Mouse (Mus musculus): ENCODE data around the gene Hist1h2br.
"Not testable (repeated sequence)": the region's sequence is repeated elsewhere in the genome, so short reads cannot be mapped to it uniquely, and the experiment has no call there.

Gene Hist1h2br

DNA sequence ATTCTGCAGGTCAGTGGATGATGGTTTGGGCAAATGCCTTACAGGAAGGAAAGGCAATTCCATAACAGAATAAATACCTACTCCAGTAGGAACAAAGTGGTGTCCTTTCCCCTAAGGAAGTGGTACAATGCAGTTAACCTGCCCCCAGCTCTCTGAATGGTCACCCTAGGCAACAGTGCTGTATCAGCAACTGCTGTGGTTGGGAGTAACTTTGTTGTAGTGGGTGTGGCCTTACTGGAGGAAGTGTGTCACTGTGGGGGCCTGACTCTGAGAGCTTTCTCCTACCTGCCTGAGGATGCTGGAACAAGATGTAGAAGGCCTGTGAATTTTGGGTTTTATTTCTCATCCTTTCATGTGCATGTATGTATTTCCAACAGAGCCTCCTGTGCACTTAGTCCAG is 12.8 kb downstream of the Hist1h2br start:
- not testable (repeated sequence) for DNase-seq (ENCODE audit: low read depth, low spot score)

DNA sequence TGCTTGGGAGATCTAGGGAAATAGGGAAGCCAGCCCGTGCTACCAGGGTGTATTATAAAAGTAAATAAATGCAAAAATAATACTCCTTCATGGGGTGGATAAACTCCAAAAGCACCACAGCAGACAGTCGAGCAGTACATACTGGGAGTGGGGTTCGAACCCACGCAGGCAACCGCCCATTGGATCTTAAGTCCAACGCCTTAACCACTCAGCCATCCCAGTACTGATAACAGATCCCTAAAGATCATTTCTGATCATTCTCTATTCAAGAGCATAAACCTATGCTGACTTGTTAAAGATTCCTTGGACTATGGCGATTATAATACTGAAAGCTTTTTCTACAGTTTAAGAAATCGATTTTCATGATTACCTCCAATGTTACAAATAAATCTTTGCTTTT is 14.3 kb downstream of the Hist1h2br start:
- DNase-seq (ENCODE audit: low read depth, low spot score) = peak; percentile 43

DNA sequence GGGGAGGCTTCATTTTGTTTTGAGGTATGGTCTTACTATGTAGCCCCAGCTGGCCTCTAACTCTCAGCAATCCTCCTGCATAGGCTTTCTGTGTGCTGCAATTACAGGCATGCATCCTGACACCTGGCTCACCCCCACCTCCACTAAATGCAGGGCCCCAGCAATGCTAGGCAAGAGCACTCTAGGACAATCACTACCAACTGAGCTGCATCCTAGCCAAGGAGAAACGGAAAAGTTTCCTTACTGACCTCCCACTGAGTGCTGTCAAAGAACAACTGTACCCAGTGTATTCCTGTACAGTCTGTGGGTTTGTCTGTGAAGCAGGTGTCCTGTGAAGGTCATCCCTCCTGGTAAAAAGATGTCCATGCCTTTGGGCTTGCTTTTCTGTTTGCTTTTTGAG is 17.2 kb downstream of the Hist1h2br start:
- DNase-seq (ENCODE audit: low read depth, low spot score) = not testable (repeated sequence)

DNA sequence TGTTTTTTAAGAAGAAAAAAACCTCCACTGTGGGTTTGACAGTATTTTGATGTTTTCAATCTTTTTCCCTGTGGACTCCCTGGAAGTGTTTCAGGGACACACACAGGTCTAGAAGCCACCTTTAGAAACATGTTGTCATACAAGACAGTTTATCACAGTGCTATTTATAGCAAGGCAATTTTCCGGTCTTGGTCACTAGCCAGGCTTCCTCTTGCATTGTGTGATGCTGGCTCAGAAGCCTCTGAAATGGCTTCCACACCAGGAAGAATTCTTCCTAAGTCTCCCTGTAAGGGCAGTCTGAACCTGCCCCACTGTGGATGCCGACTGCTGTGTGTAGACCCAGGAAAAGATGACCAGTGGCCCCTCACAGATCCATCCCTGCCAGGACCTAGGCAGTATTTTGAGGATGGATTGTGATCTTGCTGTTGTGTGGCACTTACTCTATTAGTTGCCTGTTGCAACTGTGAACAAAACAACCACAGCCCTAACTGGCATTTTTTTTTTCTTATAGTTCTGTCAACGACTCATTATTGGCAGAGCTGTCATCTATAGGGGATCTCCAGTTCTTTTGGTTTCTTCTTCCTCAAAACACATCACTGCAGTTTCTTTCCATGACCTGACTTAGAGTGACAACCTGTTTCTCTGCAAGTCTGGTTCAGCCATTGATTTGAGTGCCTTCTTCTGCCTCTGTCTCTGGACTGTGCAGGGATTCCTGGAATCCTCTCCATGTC is 18.8 kb downstream of the Hist1h2br start:
- DNase-seq (ENCODE audit: low read depth, low spot score) = no peak

DNA sequence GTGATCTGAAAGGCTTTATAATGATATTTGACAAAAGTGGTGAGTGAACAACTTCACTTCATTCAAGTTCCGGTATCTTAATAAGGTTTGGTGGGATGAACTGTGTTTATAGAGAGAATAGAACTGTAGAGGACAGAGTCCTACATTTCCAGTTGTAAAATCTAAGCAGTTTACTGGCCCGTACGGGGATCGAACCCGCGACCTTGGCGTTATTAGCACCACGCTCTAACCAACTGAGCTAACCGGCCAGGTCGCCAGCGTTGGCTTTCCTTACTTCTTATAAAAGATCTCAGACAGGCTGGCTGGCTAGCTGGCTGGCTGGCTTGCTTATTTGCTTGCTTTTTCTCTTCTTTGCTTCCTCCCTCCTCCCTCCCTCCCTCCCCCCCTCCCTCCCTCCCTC is 21.6 kb downstream of the Hist1h2br start:
- DNase-seq (ENCODE audit: low read depth, low spot score) = peak; percentile 82

DNA sequence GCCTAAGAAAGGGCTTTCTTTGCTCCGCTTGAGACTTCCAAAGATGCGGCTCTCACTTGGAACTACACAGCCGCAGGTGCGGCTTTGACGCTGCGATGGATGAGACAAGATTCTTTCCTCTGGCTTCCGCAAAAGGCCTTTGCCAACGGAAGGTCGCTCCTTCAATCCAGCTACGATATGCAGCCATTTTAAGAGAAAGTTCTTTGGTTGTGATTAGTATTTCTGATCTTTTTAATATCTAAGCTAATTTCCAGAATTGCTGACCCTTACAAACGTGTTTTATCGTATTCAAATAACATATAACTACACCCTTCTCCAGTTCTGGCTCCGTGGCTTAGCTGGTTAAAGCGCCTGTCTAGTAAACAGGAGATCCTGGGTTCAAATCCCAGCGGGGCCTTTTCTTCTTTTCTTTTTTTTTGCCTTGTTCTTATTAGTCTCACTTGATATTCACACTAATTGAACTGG is 22.2 kb downstream of the Hist1h2br start:
- peak; percentile 78 for DNase-seq (ENCODE audit: low read depth, low spot score)

DNA sequence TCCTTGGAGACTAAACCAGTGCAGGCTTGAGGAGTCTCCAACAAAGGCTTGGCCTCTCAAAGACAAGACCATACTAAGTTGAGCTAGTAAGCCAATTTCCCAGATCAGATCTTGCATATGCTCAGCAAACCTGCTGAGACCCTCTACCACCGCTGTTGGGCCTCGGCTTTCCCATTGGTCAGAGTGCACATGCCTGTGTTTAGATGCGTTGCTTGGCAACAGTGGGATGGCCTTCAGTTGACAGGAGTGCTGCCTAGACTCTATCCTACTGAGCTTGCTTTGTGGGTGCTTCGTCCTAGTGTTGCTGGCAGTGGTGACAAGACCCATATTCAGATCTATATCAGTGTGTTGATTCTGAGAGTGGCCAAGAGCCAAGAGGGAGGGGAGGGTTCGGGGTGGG is 28.1 kb downstream of the Hist1h2br start:
- DNase-seq (ENCODE audit: low read depth, low spot score) = peak; percentile 23

DNA sequence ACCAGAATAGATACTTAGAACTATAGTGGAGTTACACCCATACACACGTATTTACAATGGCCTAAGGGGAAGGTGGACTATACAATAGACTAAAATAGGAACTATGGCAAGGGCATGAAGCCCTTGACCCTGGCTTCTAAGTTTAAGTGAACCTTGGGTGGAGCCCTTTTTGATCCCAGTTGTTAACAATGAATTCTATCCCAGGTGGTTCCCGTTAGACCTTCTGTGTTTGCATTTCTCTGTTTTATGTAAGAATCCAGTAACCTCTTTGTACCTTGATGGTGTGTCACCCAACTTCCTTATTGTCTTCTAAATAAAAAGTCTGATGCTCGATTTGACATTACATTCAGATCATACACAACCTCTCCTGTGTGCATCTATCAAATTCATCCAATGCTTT is 32.0 kb downstream of the Hist1h2br start:
- DNase-seq (ENCODE audit: low read depth, low spot score) = not testable (repeated sequence)

DNA sequence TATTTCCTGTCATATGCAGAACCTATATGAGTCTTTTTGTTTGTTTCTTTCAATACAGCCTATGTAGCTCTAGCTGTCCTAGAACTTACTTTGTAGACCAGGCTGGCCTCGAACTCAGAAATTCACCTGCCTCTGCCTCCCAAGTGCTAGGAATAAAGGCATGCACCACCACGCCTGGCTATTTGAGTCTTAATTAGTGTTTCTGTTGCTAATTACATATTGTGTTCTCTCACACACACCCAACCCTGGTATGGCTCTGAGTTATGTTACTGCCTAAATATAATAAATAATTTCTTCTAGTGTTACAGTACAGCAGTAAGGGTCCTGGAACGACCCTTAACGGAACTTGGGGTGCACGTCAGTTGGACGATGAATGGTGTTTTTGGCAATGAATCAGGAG is 47.2 kb downstream of the Hist1h2br start:
- no peak for DNase-seq (ENCODE audit: low read depth, low spot score)

DNA sequence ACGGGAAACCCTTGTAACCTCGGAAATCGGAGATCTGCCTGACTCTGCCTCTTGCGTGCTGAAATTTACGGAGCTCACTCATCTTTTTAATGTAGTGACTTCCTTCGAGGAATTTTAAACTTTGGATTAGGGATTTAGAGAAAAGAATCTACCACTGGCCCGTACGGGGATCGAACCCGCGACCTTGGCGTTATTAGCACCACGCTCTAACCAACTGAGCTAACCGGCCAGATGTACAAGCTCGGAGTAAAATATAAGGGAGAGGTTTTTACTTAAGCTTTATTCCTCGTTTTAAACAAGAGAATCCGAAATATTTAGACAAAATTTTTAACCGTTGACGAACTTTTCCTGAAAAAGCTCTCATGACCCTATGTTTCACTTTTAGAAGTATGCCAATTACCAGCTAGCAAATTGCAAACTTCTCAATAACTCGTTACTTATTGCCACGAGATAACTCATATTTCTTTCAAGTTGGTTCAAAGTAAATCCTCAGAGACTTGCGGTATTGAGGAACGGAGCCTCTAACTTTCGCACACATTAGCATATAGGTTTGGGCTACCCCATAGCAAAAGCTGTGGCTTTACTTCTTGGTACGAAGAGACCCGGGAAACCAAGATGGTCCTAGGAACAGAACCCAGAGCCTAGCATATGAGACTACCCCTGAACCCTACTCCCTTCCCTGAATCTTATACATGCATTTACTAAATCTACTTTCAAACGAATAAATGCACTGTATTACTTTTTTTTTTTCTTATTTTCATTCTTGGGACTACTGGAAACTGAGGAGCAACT is 48.5 kb downstream of the Hist1h2br start:
- DNase-seq (ENCODE audit: low read depth, low spot score) = peak; percentile 68

DNA sequence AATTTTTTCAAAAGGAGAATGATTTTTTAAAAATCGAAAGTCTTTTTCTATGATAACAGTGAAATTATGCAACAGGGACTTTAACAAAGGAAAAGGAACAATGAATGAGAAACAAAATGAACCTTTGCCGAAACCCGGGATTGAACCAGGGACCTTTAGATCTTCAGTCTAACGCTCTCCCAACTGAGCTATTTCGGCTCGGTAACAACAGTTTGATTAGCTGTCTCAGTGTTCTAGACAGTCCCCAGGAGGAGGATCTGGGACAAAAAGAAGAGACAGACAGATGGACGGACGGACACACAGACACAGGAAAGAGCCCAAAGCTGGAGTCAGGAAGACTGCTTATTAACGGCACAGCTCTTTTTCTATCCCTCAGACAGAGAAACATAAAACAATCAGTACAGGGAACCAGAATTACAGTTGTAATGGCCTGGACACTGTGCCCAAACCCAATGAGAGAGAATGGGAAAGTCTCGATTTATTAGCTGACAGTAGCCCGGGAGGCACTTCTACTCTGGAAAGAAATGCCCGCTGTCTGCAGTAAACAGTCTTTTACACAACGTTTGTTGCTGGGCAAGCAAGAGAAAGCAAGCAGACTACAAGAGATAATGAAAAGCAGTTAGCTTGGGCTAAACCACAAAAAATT is 49.3 kb downstream of the Hist1h2br start:
- peak; percentile 77 for DNase-seq (ENCODE audit: low read depth, low spot score)

DNA sequence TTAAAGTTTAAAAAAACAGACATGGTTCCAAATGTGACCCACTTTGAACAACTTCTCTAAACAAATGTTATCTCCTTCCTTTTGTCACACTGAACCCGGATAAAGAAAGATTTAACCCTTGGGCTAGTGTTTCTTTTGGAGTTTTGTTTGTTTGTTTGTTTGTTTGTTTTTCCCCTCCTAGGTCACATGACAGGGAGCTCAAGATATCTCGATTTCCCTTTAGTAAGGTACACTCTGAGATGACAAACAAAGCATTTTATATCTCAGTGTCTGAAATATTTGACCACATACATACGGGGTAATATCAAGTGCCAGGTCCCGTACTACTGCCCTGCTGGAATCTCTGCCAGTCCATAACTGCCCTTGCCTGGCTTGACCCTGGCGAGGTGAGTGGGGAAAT is 49.9 kb downstream of the Hist1h2br start:
- no peak for DNase-seq (ENCODE audit: low read depth, low spot score)

DNA sequence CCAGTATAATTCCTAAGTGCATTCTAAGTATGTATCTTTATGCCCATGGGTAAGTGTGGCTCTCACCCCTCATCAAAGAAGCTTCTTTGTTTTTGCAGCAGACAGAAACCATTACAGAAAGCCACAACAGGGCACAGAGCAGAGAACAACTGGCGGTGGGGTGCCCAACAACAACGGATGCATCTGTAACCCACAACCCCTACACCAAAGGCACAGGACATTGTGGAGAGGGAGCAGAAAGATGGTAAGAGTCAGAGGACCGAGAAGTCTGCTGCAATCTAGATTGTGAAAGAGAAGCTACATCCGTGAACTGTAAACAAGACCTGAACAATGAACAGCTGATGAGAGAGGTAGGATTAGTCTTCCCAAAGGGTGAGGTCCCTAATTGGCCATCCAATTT is 51.0 kb downstream of the Hist1h2br start:
- DNase-seq (ENCODE audit: low read depth, low spot score) = no peak

All from forelimb bud, embryonic 11.5 days (tissue).